Mouse (Mus musculus) Muller cell, postnatal 12 days (primary cell): ENCODE data around the gene Fam71f2.

Experiments
- DNase-seq: peaks from one replicate; pipeline ENCODE4 v3.0.0-alpha.2; 2015; ENCODE audit errors: inconsistent ontology term

Fam71f2 gene

GRCm38 (mm10) chr6:29276746-29277145, 2.6 kb upstream of the Fam71f2 start:
- DNase-seq = no peak

- DNase-seq = peak; percentile 66
Observed at GRCm38 (mm10) chr6:29278513-29279267, 703 bp upstream of the Fam71f2 start.

- DNase-seq = peak; percentile 52
Observed at GRCm38 (mm10) chr6:29280671-29281070, 1.3 kb downstream of the Fam71f2 start.

GRCm38 (mm10) chr6:29286870-29287269, 7.5 kb downstream of the Fam71f2 start:
- DNase-seq = no peak

GRCm38 (mm10) chr6:29287481-29287880, 8.1 kb downstream of the Fam71f2 start:
- no peak for DNase-seq

- no peak for DNase-seq
Observed at GRCm38 (mm10) chr6:29287944-29288343, 8.6 kb downstream of the Fam71f2 start.

- DNase-seq = peak; percentile 11
Observed at GRCm38 (mm10) chr6:29288651-29289050, 9.3 kb downstream of the Fam71f2 start.

GRCm38 (mm10) chr6:29299112-29299511, 19.7 kb downstream of the Fam71f2 start:
- DNase-seq = peak; percentile 39

GRCm38 (mm10) chr6:29303251-29303650, 23.9 kb downstream of the Fam71f2 start:
- DNase-seq = no peak

GRCm38 (mm10) chr6:29303726-29304125, 24.3 kb downstream of the Fam71f2 start:
- DNase-seq = no peak

- no peak for DNase-seq
Observed at GRCm38 (mm10) chr6:29305462-29305861, 26.1 kb downstream of the Fam71f2 start.

GRCm38 (mm10) chr6:29308846-29309605, 29.6 kb downstream of the Fam71f2 start:
- no peak for DNase-seq

- no peak for DNase-seq
Observed at GRCm38 (mm10) chr6:29313690-29314202, 34.4 kb downstream of the Fam71f2 start.

- peak; percentile 83 for DNase-seq
Observed at GRCm38 (mm10) chr6:29317286-29317685, 37.9 kb downstream of the Fam71f2 start.

GRCm38 (mm10) chr6:29317941-29318340, 38.5 kb downstream of the Fam71f2 start:
- peak; percentile 6 for DNase-seq

GRCm38 (mm10) chr6:29318879-29319278, 39.5 kb downstream of the Fam71f2 start, which contains the start of gene Fam71f1:
Fam71f1 (plus strand) TSS chr6:29319140.
- peak; percentile 89 for DNase-seq

GRCm38 (mm10) chr6:29321586-29321985, 42.2 kb downstream of the Fam71f2 start:
- no peak for DNase-seq

- no peak for DNase-seq
Observed at GRCm38 (mm10) chr6:29322147-29322546, 42.8 kb downstream of the Fam71f2 start.

GRCm38 (mm10) chr6:29322735-29323134, 43.3 kb downstream of the Fam71f2 start:
- no peak for DNase-seq

- DNase-seq = no peak
Observed at GRCm38 (mm10) chr6:29326961-29327360, 47.6 kb downstream of the Fam71f2 start.

GRCm38 (mm10) chr6:29329514-29329913, 50.1 kb downstream of the Fam71f2 start:
- no peak for DNase-seq
